Mouse (Mus musculus): Measurements from ENCODE around the gene Fat4.

Gene Fat4

GRCm38 (mm10) chr3:38962328-38962727 is 75.6 kb downstream of the Fat4 start:
- DNase-seq (ENCODE audit: extremely low spot score), result no peak

GRCm38 (mm10) chr3:38967480-38967879 is 80.7 kb downstream of the Fat4 start:
- no peak for DNase-seq (ENCODE audit: extremely low spot score)

GRCm38 (mm10) chr3:38986379-38986778 is 99.6 kb downstream of the Fat4 start:
- DNase-seq (ENCODE audit: extremely low spot score), result no peak

GRCm38 (mm10) chr3:38989181-38989580 is 102.4 kb downstream of the Fat4 start:
- DNase-seq (ENCODE audit: extremely low spot score), result no peak

GRCm38 (mm10) chr3:39000011-39000410 is 113.3 kb downstream of the Fat4 start:
- DNase-seq (ENCODE audit: extremely low spot score), result no peak

GRCm38 (mm10) chr3:39010544-39010943 is 123.8 kb downstream of the Fat4 start:
- DNase-seq (ENCODE audit: extremely low spot score), result no peak

GRCm38 (mm10) chr3:39017633-39018032 is 130.9 kb downstream of the Fat4 start:
- DNase-seq (ENCODE audit: extremely low spot score), result no peak

GRCm38 (mm10) chr3:39036113-39036512 is 149.4 kb downstream of the Fat4 start:
- DNase-seq (ENCODE audit: extremely low spot score), result no peak

- DNase-seq (ENCODE audit: extremely low spot score), result no peak
Measured at GRCm38 (mm10) chr3:39046425-39046824, 159.7 kb downstream of the Fat4 start.

- DNase-seq (ENCODE audit: extremely low spot score), result no peak
Measured at GRCm38 (mm10) chr3:39047621-39048303, 161.0 kb downstream of the Fat4 start.

- no peak for DNase-seq (ENCODE audit: extremely low spot score)
Measured at GRCm38 (mm10) chr3:39048304-39048667, 161.5 kb downstream of the Fat4 start.

GRCm38 (mm10) chr3:39050130-39050529 is 163.4 kb downstream of the Fat4 start:
- DNase-seq (ENCODE audit: extremely low spot score), result no peak

GRCm38 (mm10) chr3:39053072-39053471 is 166.3 kb downstream of the Fat4 start:
- DNase-seq (ENCODE audit: extremely low spot score), result no peak

Data from embryo, embryonic 9.5 days (tissue).